Mouse (Mus musculus) liver, adult 2 months (tissue): ENCODE results near the gene Ppp1r14d. TPM values are rescaled to one million over a fixed set of nuclear protein-coding genes. Genes with fewer than 3 reads are reported as not detected.
A peak's percentile ranks its signal among the peaks of the same experiment; 100 is the strongest.

Source experiments
- DNase-seq: peaks from one replicate; pipeline ENCODE4 v3.0.0-alpha.2; 2011; ENCODE audit warnings: low read depth, low spot score; ENCODE audit errors: extremely low read depth
- H3K27ac ChIP-seq: fragments of 200-500 bp; replicated peaks from 2 replicates; pipeline ENCODE4 v1.5.1; 2012; ENCODE audit warnings: low read depth, mild to moderate bottlenecking, control low read depth, inconsistent platforms, low read length; ENCODE audit not compliant: insufficient read depth
- H3K27me3 ChIP-seq: fragments of 200-500 bp; 2 replicates; pipeline ENCODE4 v1.6.1; 2012; ENCODE audit warnings: mild to moderate bottlenecking, moderate library complexity, low read length, inconsistent platforms; ENCODE audit not compliant: control insufficient read depth, insufficient read depth
- H3K36me3 ChIP-seq: fragments of 200-500 bp; 2 replicates; pipeline ENCODE4 v1.6.1; 2012; ENCODE audit warnings: low read length, inconsistent platforms; ENCODE audit not compliant: control insufficient read depth, insufficient read depth
- H3K4me1 ChIP-seq: fragments of 200-500 bp; 2 replicates; pipeline ENCODE4 v1.6.1; 2011; ENCODE audit warnings: low read length; ENCODE audit not compliant: control insufficient read depth, insufficient read depth
- H3K4me3 ChIP-seq: fragments of 200-500 bp; 2 replicates; pipeline ENCODE4 v1.5.1; 2011; ENCODE audit warnings: low read depth, mild to moderate bottlenecking, control low read depth, low read length, moderate library complexity; ENCODE audit not compliant: insufficient read depth
- H3K79me2 ChIP-seq: fragments of 200-500 bp; 2 replicates; pipeline ENCODE4 v1.6.1; 2012; ENCODE audit warnings: inconsistent platforms, mild to moderate bottlenecking, low read length, moderate library complexity; ENCODE audit not compliant: control insufficient read depth, insufficient read depth
- H3K9ac ChIP-seq: fragments of 200-500 bp; 2 replicates; pipeline ENCODE4 v1.6.1; 2012; ENCODE audit warnings: low read depth, mild to moderate bottlenecking, control low read depth, inconsistent platforms, low read length
- CTCF ChIP-seq: fragments of 200-500 bp; IDR thresholded peaks from 2 replicates; pipeline ENCODE4 v1.5.1; 2011; ENCODE audit warnings: low read depth, low read length, control low read depth
- POLR2A ChIP-seq: fragments of 200-500 bp; IDR thresholded peaks from 2 replicates; pipeline ENCODE4 v1.6.1; 2011; ENCODE audit warnings: low read length, control low read depth; ENCODE audit not compliant: insufficient read depth; ENCODE audit errors: extremely low read depth
- WGBS: fragments of 180-500 bp; shearing (Covaris S2); methylation state at CpG from one replicate; pipeline ENCODE4 v1.1.7; 2018; 5-methylcytosine and 5-hydroxymethylcytosine counted together
- polyA plus RNA-seq: library from polyadenylated mRNA; depleted of rRNA; stranded (reverse); fragments of >200 nt; gene quantifications from 2 replicates; pipeline ENCODE4 v1.2.3, GENCODE M21; 2012
- total RNA-seq: library from RNA; depleted of rRNA; stranded (reverse); fragments of >200 nt; gene quantifications from 2 replicates; pipeline ENCODE4 v1.2.3, GENCODE M21; 2014

Gene Ppp1r14d
- total and polyA plus RNA-seq, 2 experiments = 0.11 TPM; not detected in 1

DNA sequence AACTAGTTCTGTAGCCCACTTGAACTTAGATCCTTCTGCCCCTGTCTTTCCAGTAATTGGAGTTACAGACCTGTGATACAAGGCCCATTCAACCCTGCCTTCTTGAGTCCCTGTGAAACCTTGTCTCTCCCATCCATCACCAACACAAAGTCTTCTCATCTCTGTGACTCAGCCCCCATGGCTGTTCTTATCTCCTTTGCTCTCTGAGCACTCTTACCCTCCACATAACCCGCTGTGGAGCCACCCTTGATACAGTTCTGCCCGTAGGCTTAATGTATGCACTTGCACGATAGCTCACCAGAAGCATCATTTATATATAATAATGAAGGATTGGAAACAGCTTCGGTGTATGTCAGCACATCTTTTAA lies 11.1 kb upstream of the Ppp1r14d start:
- no peak overlapping the region for H3K27ac ChIP-seq

DNA sequence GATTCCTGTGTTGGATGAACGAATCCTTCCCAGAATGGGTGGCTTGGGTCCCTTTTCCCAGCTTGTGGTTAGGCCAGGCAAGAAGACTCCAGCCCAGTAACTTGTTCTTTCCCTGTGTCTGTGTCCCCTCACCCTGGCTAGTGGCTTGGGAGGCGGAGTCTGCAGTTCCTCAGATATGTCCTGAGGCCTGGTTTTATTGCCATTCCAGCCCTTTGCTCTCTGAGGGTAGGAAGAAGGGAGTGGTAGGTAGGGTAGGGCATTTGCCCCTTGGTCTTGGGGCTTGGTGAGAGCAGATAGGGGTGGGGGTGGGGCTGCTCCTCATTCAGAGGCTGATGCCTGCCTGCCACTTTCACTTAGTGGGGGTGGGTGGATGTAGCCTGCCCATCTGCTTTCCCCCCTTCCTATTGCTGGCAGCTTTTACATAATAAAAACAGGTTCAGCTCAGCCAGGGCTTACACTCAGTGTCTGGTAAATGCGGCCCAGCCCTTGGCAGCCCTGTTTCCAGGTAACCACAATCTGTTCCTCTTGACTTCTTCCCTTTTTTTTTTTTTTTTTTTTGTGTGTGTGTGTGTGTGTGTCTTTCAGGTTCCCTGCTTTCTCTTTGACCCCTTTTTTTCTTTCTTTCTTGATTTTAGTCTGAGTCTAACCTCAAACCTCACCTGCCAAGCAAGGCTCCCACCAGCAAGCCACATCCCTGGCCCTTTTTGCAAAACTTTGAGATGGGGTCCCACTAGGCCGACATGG lies 10.5 kb upstream of the Ppp1r14d start:
- no peaks in the 10 kb centered on the region for H3K79me2 ChIP-seq
- 85% methylated on average over 4 of the region's 4 CpGs for WGBS
- H3K27ac ChIP-seq = no peak overlapping the region
- H3K4me3 ChIP-seq = no peak overlapping the region
- no peak overlapping the region for H3K9ac ChIP-seq
- peaks cover 14% of the 10 kb centered on the region for H3K27me3 ChIP-seq
- 0 out of 2 replicates have a peak, but pooled peaks cover 3% of the 10 kb centered on the region for H3K4me1 ChIP-seq
- DNase-seq = no peak
- no peaks in the 10 kb centered on the region for H3K36me3 ChIP-seq
- TF ChIP-seq POLR2A (no peak), CTCF (no peak)

More for the DNA sequence above, 11.1 kb upstream of the Ppp1r14d start:
- Histone ChIP-seq H3K4me3 (no peak overlapping the region), H3K27me3 (peaks cover 14% of the 10 kb centered on the region), H3K4me1 (0 out of 2 replicates have a peak, but pooled peaks cover 3% of the 10 kb centered on the region), H3K9ac (no peak overlapping the region), H3K79me2 (no peaks in the 10 kb centered on the region), H3K36me3 (no peaks in the 10 kb centered on the region)
- 92% methylated on average over 4 of the region's 4 CpGs for WGBS
- DNase-seq = no peak
- TF ChIP-seq CTCF = no peak
- no peak for TF ChIP-seq POLR2A

DNA sequence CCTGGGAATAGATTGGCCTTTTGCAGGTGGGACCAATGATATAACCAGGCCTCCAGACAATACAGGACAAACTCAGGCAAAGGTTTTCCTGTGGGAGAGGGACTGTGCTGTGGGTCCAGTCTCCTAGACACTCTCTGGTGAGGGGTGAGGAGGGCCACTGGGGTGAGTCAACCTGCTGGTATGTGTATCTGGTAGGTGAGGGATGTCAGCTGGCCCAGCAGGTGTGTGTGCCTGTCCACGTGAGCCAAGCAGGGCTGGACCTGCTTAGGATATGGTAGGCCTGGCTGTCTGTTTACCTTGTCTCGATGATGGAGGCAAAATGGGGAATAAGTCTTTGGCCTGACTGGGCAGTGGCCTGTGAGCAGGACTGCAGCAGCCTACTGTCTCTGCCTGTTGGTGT lies 9.0 kb upstream of the Ppp1r14d start:
- H3K4me3 ChIP-seq = no peak overlapping the region
- no peak overlapping the region for H3K9ac ChIP-seq
- no peaks in the 10 kb centered on the region for H3K36me3 ChIP-seq
- WGBS = 89% methylated on average over 2 of the region's 2 CpGs
- H3K27ac ChIP-seq = no peak overlapping the region
- H3K27me3 ChIP-seq = peaks cover 14% of the 10 kb centered on the region
- 0 out of 2 replicates have a peak, but pooled peaks cover 3% of the 10 kb centered on the region for H3K4me1 ChIP-seq
- H3K79me2 ChIP-seq = no peaks in the 10 kb centered on the region
- TF ChIP-seq CTCF (no peak), POLR2A (no peak)
- DNase-seq = no peak

DNA sequence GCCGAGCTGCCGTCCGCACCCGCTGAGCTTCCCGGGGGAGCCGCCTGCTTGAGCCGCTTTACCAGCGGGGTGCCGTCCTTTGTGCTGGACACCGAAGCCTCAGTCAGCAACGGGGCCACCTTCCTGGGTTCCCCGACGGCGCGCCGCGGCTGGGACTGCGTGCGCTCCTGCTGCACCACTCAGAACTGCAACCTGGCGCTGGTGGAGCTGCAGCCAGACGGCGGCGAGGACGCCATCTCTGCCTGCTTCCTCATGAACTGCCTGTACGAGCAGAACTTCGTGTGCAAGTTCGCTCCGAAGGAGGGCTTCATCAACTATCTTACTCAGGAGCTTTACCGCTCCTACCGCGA lies 8.1 kb upstream of the Ppp1r14d start:
- no peak overlapping the region for H3K9ac ChIP-seq
- no peak for DNase-seq
- WGBS = 12% methylated on average over 31 of the region's 31 CpGs
- peak overlapping the region; percentile 40; the same call in 1 of the 2 replicates for H3K4me3 ChIP-seq
- no peaks in the 10 kb centered on the region for H3K36me3 ChIP-seq
- H3K27me3 ChIP-seq = peaks cover 14% of the 10 kb centered on the region
- 0 out of 2 replicates have a peak, but pooled peaks cover 3% of the 10 kb centered on the region for H3K4me1 ChIP-seq
- no peak for TF ChIP-seq CTCF
- no peak for TF ChIP-seq POLR2A
- H3K79me2 ChIP-seq = no peaks in the 10 kb centered on the region
- no peak overlapping the region for H3K27ac ChIP-seq

GRCm38 (mm10) chr2:119237210-119237870 lies 7.6 kb upstream of the Ppp1r14d start, which contains the start of gene Spint1:
Gene Spint1 (plus strand): TSS chr2:119237362.
- no peaks in the 10 kb centered on the region for H3K79me2 ChIP-seq
- DNase-seq = no peak
- H3K4me3 ChIP-seq = peak within 1 kb of the TSS; percentile 40; the same call in 1 of the 2 replicates
- 0 out of 2 replicates have a peak, but pooled peaks cover 3% of the 10 kb centered on the region for H3K4me1 ChIP-seq
- TF ChIP-seq POLR2A (no peak), CTCF (no peak)
- no peaks in the 10 kb centered on the region for H3K36me3 ChIP-seq
- WGBS = 2% methylated on average over 73 of the region's 73 CpGs
- H3K27ac ChIP-seq = no peak within 1 kb of the TSS
- peak within 1 kb of the TSS; percentile 42; the same call in 1 of the 2 replicates for H3K9ac ChIP-seq
- peaks cover 14% of the 10 kb centered on the region for H3K27me3 ChIP-seq
